Mouse (Mus musculus) forebrain, embryonic 14.5 days (tissue): ENCODE data around the gene Rbfox3. TPM values are rescaled to one million over a fixed set of nuclear protein-coding genes. Genes with fewer than 3 reads are reported as not detected.

Experiments used
- ATAC-seq: fragments of 200-750 bp; cut with Nextera tagmentation; 2 replicates; pipeline ENCODE4 v1.8.0; 2017; ENCODE audit warnings: mild to moderate bottlenecking, moderate library complexity
- DNase-seq: peaks from one replicate; pipeline ENCODE4 v3.0.0-alpha.2; 2015; ENCODE audit warnings: low spot score
- H3K27ac ChIP-seq: fragments of 300-500 bp; sonication (generic); 2 replicates; pipeline ENCODE4 v1.5.1; 2014; ENCODE audit warnings: low read depth, mild to moderate bottlenecking, control low read depth, low read length, moderate library complexity
- H3K27me3 ChIP-seq: fragments of 300-500 bp; sonication (generic); replicated peaks from 2 replicates; pipeline ENCODE4 v1.6.1; 2014; ENCODE audit warnings: low read length, control low read depth, mixed read lengths; ENCODE audit not compliant: control insufficient read depth, insufficient read depth
- H3K36me3 ChIP-seq: fragments of 300-500 bp; sonication (generic); 2 replicates; pipeline ENCODE4 v1.6.1; 2014; ENCODE audit warnings: low read length, control low read depth; ENCODE audit not compliant: control insufficient read depth, insufficient read depth
- H3K4me1 ChIP-seq: fragments of 300-500 bp; sonication (generic); 2 replicates; pipeline ENCODE4 v1.6.1; 2014; ENCODE audit warnings: antibody characterized with exemption, low read length, control low read depth; ENCODE audit not compliant: control insufficient read depth, insufficient read depth
- H3K4me2 ChIP-seq: fragments of 300-500 bp; sonication (generic); 2 replicates; pipeline ENCODE4 v1.6.1; 2014; ENCODE audit warnings: mild to moderate bottlenecking, control low read depth, low read length
- H3K4me3 ChIP-seq: fragments of 300-500 bp; sonication (generic); 2 replicates; pipeline ENCODE4 v1.5.1; 2014; ENCODE audit warnings: low read depth, low read length, control low read depth
- H3K9ac ChIP-seq: fragments of 300-500 bp; sonication (generic); 2 replicates; pipeline ENCODE4 v1.6.1; 2014; ENCODE audit warnings: mild to moderate bottlenecking, low read length, control low read depth, moderate library complexity
- H3K9me3 ChIP-seq: fragments of 300-500 bp; sonication (generic); replicated peaks from 2 replicates; pipeline ENCODE4 v1.6.1; 2016; ENCODE audit warnings: low read length, control low read depth, mixed read lengths; ENCODE audit not compliant: control insufficient read depth
- WGBS: fragments of 180-500 bp; shearing (Covaris S2); extraction: QIAGEN DNeasy Blood & Tissue Kit; methylation state at CpG from one replicate; pipeline ENCODE4 v1.1.7; 2014; 5-methylcytosine and 5-hydroxymethylcytosine counted together
- polyA plus RNA-seq: library from polyadenylated mRNA; unstranded; fragments of >200 nt; fragmentation: Nextera tagmentation; extraction: Ambion mirVana; gene quantifications from 2 replicates; pipeline ENCODE4 v1.2.1, GENCODE M21; 2014

Rbfox3 gene
- polyA plus RNA-seq, 1 experiment from 2014 or later, result 28.2 TPM

GRCm38 (mm10) chr11:118507095-118507494 is 404.3 kb downstream of the Rbfox3 start:
- H3K9me3 ChIP-seq, result no peaks in the 10 kb centered on the region
- H3K27me3 ChIP-seq, result no peaks in the 10 kb centered on the region
- H3K9ac ChIP-seq, result no peak overlapping the region
- no peak overlapping the region for H3K4me2 ChIP-seq
- ATAC-seq (no peak), DNase-seq (no peak)
- no peak overlapping the region for H3K4me3 ChIP-seq
- H3K27ac ChIP-seq, result no peak overlapping the region
- H3K36me3 ChIP-seq, result 0 out of 2 replicates have a peak, but pooled peaks cover 3% of the 10 kb centered on the region
- H3K4me1 ChIP-seq, result peaks cover 8% of the 10 kb centered on the region
- 89% methylated on average over 6 of the region's 6 CpGs for WGBS

- 0 out of 2 replicates have a peak, but pooled peaks cover 3% of the 10 kb centered on the region for H3K4me1 ChIP-seq
- 0 out of 2 replicates have a peak, but pooled peaks cover 3% of the 10 kb centered on the region for H3K36me3 ChIP-seq
- H3K9ac ChIP-seq, result no peak overlapping the region
- H3K27ac ChIP-seq, result no peak overlapping the region
- no peaks in the 10 kb centered on the region for H3K27me3 ChIP-seq
- no peak overlapping the region for H3K4me3 ChIP-seq
- DNase-seq (no peak), ATAC-seq (no peak)
- WGBS, result 80% methylated on average over 5 of the region's 5 CpGs
- H3K9me3 ChIP-seq, result no peaks in the 10 kb centered on the region
- no peak overlapping the region for H3K4me2 ChIP-seq
Observed at GRCm38 (mm10) chr11:118504180-118504454, 407.3 kb downstream of the Rbfox3 start.

- ATAC-seq (no peak), DNase-seq (no peak)
- H3K36me3 ChIP-seq, result 0 out of 2 replicates have a peak, but pooled peaks cover 3% of the 10 kb centered on the region
- 29% methylated on average over 34 of the region's 34 CpGs for WGBS
- H3K9ac ChIP-seq, result no peak overlapping the region
- H3K4me2 ChIP-seq, result no peak overlapping the region
- 0 out of 2 replicates have a peak, but pooled peaks cover 3% of the 10 kb centered on the region for H3K4me1 ChIP-seq
- H3K27me3 ChIP-seq, result no peaks in the 10 kb centered on the region
- no peak overlapping the region for H3K4me3 ChIP-seq
- H3K27ac ChIP-seq, result no peak overlapping the region
- H3K9me3 ChIP-seq, result no peaks in the 10 kb centered on the region
Observed at GRCm38 (mm10) chr11:118503418-118504179, 407.8 kb downstream of the Rbfox3 start.

GRCm38 (mm10) chr11:118502990-118503389 is 408.4 kb downstream of the Rbfox3 start:
- Histone ChIP-seq H3K9me3 (no peaks in the 10 kb centered on the region), H3K4me2 (no peak overlapping the region), H3K36me3 (0 out of 2 replicates have a peak, but pooled peaks cover 3% of the 10 kb centered on the region), H3K27me3 (no peaks in the 10 kb centered on the region), H3K27ac (no peak overlapping the region), H3K4me3 (no peak overlapping the region), H3K9ac (no peak overlapping the region), H3K4me1 (0 out of 2 replicates have a peak, but pooled peaks cover 3% of the 10 kb centered on the region)
- WGBS, result 75% methylated on average over 6 of the region's 6 CpGs
- no peak for DNase-seq
- no peak for ATAC-seq

- H3K36me3 ChIP-seq, result no peaks in the 10 kb centered on the region
- H3K4me2 ChIP-seq, result no peak overlapping the region
- 46% methylated on average over 20 of the region's 20 CpGs for WGBS
- no peak overlapping the region for H3K9ac ChIP-seq
- H3K4me3 ChIP-seq, result no peak overlapping the region
- no peaks in the 10 kb centered on the region for H3K27me3 ChIP-seq
- ATAC-seq (no peak), DNase-seq (no peak)
- no peaks in the 10 kb centered on the region for H3K9me3 ChIP-seq
- H3K27ac ChIP-seq, result no peak overlapping the region
- no peaks in the 10 kb centered on the region for H3K4me1 ChIP-seq
Observed at GRCm38 (mm10) chr11:118496066-118496689, 415.2 kb downstream of the Rbfox3 start.

- DNase-seq (no peak), ATAC-seq (no peak)
- Histone ChIP-seq H3K4me3 (no peak overlapping the region), H3K9ac (no peak overlapping the region), H3K27me3 (no peaks in the 10 kb centered on the region), H3K9me3 (no peaks in the 10 kb centered on the region), H3K4me1 (no peaks in the 10 kb centered on the region), H3K36me3 (no peaks in the 10 kb centered on the region), H3K4me2 (no peak overlapping the region), H3K27ac (no peak overlapping the region)
- 52% methylated on average over 5 of the region's 5 CpGs for WGBS
Observed at GRCm38 (mm10) chr11:118495065-118495464, 416.3 kb downstream of the Rbfox3 start.

- Histone ChIP-seq H3K27ac (no peak overlapping the region), H3K4me1 (no peaks in the 10 kb centered on the region), H3K4me3 (no peak overlapping the region), H3K9ac (no peak overlapping the region), H3K36me3 (no peaks in the 10 kb centered on the region), H3K4me2 (no peak overlapping the region), H3K27me3 (no peaks in the 10 kb centered on the region), H3K9me3 (no peaks in the 10 kb centered on the region)
- 84% methylated on average over 12 of the region's 12 CpGs for WGBS
- no peak for DNase-seq
- no peak for ATAC-seq
Observed at GRCm38 (mm10) chr11:118494001-118494737, 417.2 kb downstream of the Rbfox3 start.

GRCm38 (mm10) chr11:118493458-118493857 is 417.9 kb downstream of the Rbfox3 start:
- Histone ChIP-seq H3K27ac (no peak overlapping the region), H3K4me3 (no peak overlapping the region), H3K4me2 (no peak overlapping the region), H3K9me3 (no peaks in the 10 kb centered on the region), H3K27me3 (no peaks in the 10 kb centered on the region), H3K4me1 (no peaks in the 10 kb centered on the region), H3K36me3 (no peaks in the 10 kb centered on the region), H3K9ac (no peak overlapping the region)
- WGBS, result 82% methylated on average over 2 of the region's 2 CpGs
- no peak for ATAC-seq
- no peak for DNase-seq
